Mouse (Mus musculus): ENCODE results near the gene Anxa7.

Anxa7 gene

GRCm38 (mm10) chr14:20432420-20432819 lies 47.5 kb downstream of the Anxa7 start:
- DNase-seq (ENCODE audit: extremely low spot score) = no peak

GRCm38 (mm10) chr14:20431726-20432125 lies 48.2 kb downstream of the Anxa7 start:
- DNase-seq (ENCODE audit: extremely low spot score) = no peak

- no peak for DNase-seq (ENCODE audit: extremely low spot score)
Observed at GRCm38 (mm10) chr14:20429833-20430232, 50.1 kb downstream of the Anxa7 start.

GRCm38 (mm10) chr14:20428593-20428992 lies 51.3 kb downstream of the Anxa7 start:
- no peak for DNase-seq (ENCODE audit: extremely low spot score)

- DNase-seq (ENCODE audit: extremely low spot score) = no peak
Observed at GRCm38 (mm10) chr14:20423046-20423445, 56.9 kb downstream of the Anxa7 start.

GRCm38 (mm10) chr14:20422257-20422656 lies 57.7 kb downstream of the Anxa7 start:
- DNase-seq (ENCODE audit: extremely low spot score) = no peak

Measured in embryo, embryonic 9.5 days (tissue).